ENCODE assay signal across 8 mouse cellular contexts in the genomic region with DNA sequence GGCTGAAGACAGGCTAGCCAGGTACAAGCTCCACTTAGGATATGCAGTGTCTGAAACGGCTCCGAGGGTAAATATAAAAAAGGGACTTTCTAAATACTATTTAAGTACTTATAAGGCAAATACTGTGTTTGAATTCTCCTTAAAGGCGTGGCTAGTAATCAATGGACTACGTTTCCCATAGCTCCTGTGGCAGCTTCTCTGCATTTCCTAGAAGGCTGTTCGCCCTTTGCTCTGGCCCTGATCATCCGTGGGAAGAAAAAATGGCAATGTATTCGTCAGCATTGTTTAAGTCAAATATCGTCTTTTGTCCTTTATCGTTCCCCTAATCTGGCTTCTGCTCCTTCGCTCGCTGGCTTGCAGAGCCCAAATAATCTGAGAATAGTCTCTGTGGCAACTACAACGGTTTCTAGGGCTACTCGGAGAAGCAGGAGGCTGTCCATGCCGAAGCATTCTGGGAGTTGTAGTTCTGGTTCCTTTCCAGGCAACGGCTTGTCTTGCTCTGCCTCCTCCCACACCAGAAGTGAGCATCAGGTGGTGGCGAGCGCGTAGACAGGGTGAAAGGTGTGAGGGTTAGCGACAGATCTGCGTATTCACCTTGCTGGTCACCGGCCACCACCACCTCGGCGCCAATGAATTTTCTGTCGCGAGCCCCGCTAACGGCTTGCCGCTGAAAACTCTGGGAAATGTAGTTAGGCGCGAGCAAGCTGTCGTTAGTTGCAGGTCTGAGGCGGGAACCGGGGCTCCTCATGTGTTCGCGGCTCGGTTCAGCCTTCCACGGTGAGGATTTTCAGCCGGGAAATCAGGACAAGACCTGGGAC. TPM values are rescaled to one million over a fixed set of nuclear protein-coding genes. Genes with fewer than 3 reads are reported as not detected.
DNase-seq lines count a peak whose midpoint lies in the region; ATAC-seq lines count a peak whose summit lies in the region.

No protein-coding gene starts in this region.

- peak overlapping the region; percentile 93 for H3K4me2 ChIP-seq in heart, embryonic 14.5 days (ENCODE audit: low read length)
- peak overlapping the region; percentile 83 for H3K4me2 ChIP-seq in liver, embryonic 11.5 days

- H3K9me3 ChIP-seq in heart, embryonic 14.5 days (ENCODE audit: control insufficient read depth, low read length): no peaks in the 10 kb centered on the region
- no peaks in the 10 kb centered on the region for H3K9me3 ChIP-seq in liver, embryonic 11.5 days (ENCODE audit: control insufficient read depth, low read length)

- peak overlapping the region; percentile 81 for H3K9ac ChIP-seq in heart, embryonic 14.5 days (ENCODE audit: low read length)
- peak overlapping the region; percentile 66 for H3K9ac ChIP-seq in liver, embryonic 11.5 days (ENCODE audit: low read depth, low read length)

- peak; percentile 78 for DNase-seq in kidney, postnatal 10 days
- DNase-seq in liver, embryonic 11.5 days (ENCODE audit: low spot score): peak; percentile 85
- DNase-seq in naive thymus-derived CD4-positive, alpha-beta T cell, adult 2 months (ENCODE audit: low read depth): peak; percentile 90
- peak; percentile 88 for DNase-seq in splenic B cell, adult 2 months (ENCODE audit: low read depth, low spot score)

- no peaks in the 10 kb centered on the region for H3K4me1 ChIP-seq in brown adipose tissue, adult 24 weeks (ENCODE audit: control insufficient read depth, insufficient read depth, insufficient read length, low read length)
- H3K4me1 ChIP-seq in heart, embryonic 14.5 days (ENCODE audit: control insufficient read depth in 2 of 2, insufficient read depth in 2 of 2, low read length in 2 of 2): peaks cover 5 to 6% of the 10 kb centered on the region in 2 experiments; a peak in 2 of 4 replicates
- H3K4me1 ChIP-seq in liver, embryonic 11.5 days (replicated peaks; ENCODE audit: control insufficient read depth, insufficient read depth, low read length): peaks cover 5% of the 10 kb centered on the region; the same call in 1 of the 2 replicates

- H3K27me3 ChIP-seq in heart, embryonic 14.5 days (ENCODE audit: control insufficient read depth, insufficient read depth, low read length): no peaks in the 10 kb centered on the region
- no peaks in the 10 kb centered on the region for H3K27me3 ChIP-seq in liver, embryonic 11.5 days (replicated peaks; ENCODE audit: control insufficient read depth, insufficient read depth, low read length)
- H3K27me3 ChIP-seq in splenic B cell, adult 2 months (ENCODE audit: control insufficient read depth, insufficient read depth, low read length, poor library complexity, severe bottlenecking): no peaks in the 10 kb centered on the region

- H3K36me3 ChIP-seq in heart, embryonic 14.5 days (ENCODE audit: control insufficient read depth, insufficient read depth, low read length): 0 out of 2 replicates have a peak, but pooled peaks cover under 1% of the 10 kb centered on the region
- no peaks in the 10 kb centered on the region for H3K36me3 ChIP-seq in liver, embryonic 11.5 days (ENCODE audit: control insufficient read depth, insufficient read depth, low read length)
- H3K36me3 ChIP-seq in splenic B cell, adult 2 months (ENCODE audit: control insufficient read depth, insufficient read depth, low read length, poor library complexity, severe bottlenecking): no peaks in the 10 kb centered on the region

- peak; percentile 98 for ATAC-seq in CD4-positive, CD25-positive, alpha-beta regulatory T cell, adult 4 months
- ATAC-seq in erythroid progenitor cell, adult 5-6 weeks (replicated peaks; ENCODE audit: low FRiP score, poor library complexity, severe bottlenecking): peak; percentile 97
- peak; percentile 77 for ATAC-seq in heart, embryonic 14.5 days (ENCODE audit: insufficient number of reproducible peaks, insufficient read depth, low FRiP score, low read depth)
- ATAC-seq in liver, embryonic 11.5 days (replicated peaks; ENCODE audit: low FRiP score): peak; percentile 89

- H3K27ac ChIP-seq in brown adipose tissue, adult 24 weeks (replicated peaks; ENCODE audit: low read depth, low read length): no peak overlapping the region
- H3K27ac ChIP-seq in heart, embryonic 14.5 days (replicated peaks in 1 of 2; ENCODE audit: control insufficient read depth in 1 of 2, insufficient read depth in 1 of 2, low read depth in 2 of 2, low read length in 2 of 2): no peak overlapping the region
- peak overlapping the region; percentile 46; the same call in 1 of the 2 replicates for H3K27ac ChIP-seq in liver, embryonic 11.5 days (ENCODE audit: low read depth, low read length)

- peak overlapping the region; percentile 87 for H3K4me3 ChIP-seq in brown adipose tissue, adult 24 weeks (ENCODE audit: insufficient read depth, low read depth, low read length)
- peak overlapping the region; percentile 63 to 70 for H3K4me3 ChIP-seq in heart, embryonic 14.5 days (ENCODE audit: control insufficient read depth in 1 of 2, insufficient read depth in 1 of 2, low read depth in 1 of 2, low read length in 2 of 2)
- H3K4me3 ChIP-seq in liver, embryonic 11.5 days (ENCODE audit: low read depth, low read length): peak overlapping the region; percentile 67

- WGBS in heart, embryonic 14.5 days: 3% methylated on average over 38 of the region's 38 CpGs
- 3% methylated on average over 38 of the region's 38 CpGs for WGBS in liver, embryonic 11.5 days

RNA-seq across cellular contexts. Expression of a gene that starts 10.9 kb away (rescaled TPM):
- polyA plus RNA-seq in CD4-positive, CD25-positive, alpha-beta regulatory T cell, adult 4 months (2017; shearing (Covaris generic)): 10 to 100 TPM; 12.5 to 14.1 TPM
- 13.4 and 14.6 TPM in 2 replicates for polyA plus RNA-seq in brown adipose tissue, adult 24 weeks (2012; ENCODE audit: insufficient read depth, insufficient read length, missing spikeins)
- 16.9 and 28.5 TPM in 2 replicates for total RNA-seq in erythroid progenitor cell, adult 5-6 weeks (2015; ENCODE audit: low replicate concordance)
- 0.15 and 0.39 TPM in 2 replicates for total RNA-seq in erythroid progenitor cell, adult 5-6 weeks (2017; ENCODE audit: low replicate concordance)
- polyA plus RNA-seq in heart, embryonic 14.5 days (2014; fragmentation: Nextera tagmentation; extraction: Ambion mirVana): 37.5 and 45.9 TPM in 2 replicates
- polyA plus RNA-seq in liver, embryonic 11.5 days (2014; fragmentation: Nextera tagmentation; extraction: Ambion mirVana): 28.5 and 32.4 TPM in 2 replicates

RNA-seq across cellular contexts. Expression of a gene that starts 34.2 kb away (rescaled TPM):
- 100 to 1,000 TPM; 390 to 404 TPM for polyA plus RNA-seq in CD4-positive, CD25-positive, alpha-beta regulatory T cell, adult 4 months (2017; shearing (Covaris generic))
- polyA plus RNA-seq in brown adipose tissue, adult 24 weeks (2012; ENCODE audit: insufficient read depth, insufficient read length, missing spikeins): 128 and 153 TPM in 2 replicates
- total RNA-seq in erythroid progenitor cell, adult 5-6 weeks (2015; ENCODE audit: low replicate concordance): 149 and 151 TPM in 2 replicates
- 75.7 and 75.9 TPM in 2 replicates for total RNA-seq in erythroid progenitor cell, adult 5-6 weeks (2017; ENCODE audit: low replicate concordance)
- 284 and 314 TPM in 2 replicates for polyA plus RNA-seq in heart, embryonic 14.5 days (2014; fragmentation: Nextera tagmentation; extraction: Ambion mirVana)
- 241 and 251 TPM in 2 replicates for polyA plus RNA-seq in liver, embryonic 11.5 days (2014; fragmentation: Nextera tagmentation; extraction: Ambion mirVana)

RNA-seq across cellular contexts. Expression of a gene that starts 35.9 kb away (rescaled TPM):
- under 1 TPM in 1 of 2 experiments, not detected in 1; 0.41 TPM for polyA plus RNA-seq in CD4-positive, CD25-positive, alpha-beta regulatory T cell, adult 4 months (2017; shearing (Covaris generic))
- polyA plus RNA-seq in brown adipose tissue, adult 24 weeks (2012; ENCODE audit: insufficient read depth, insufficient read length, missing spikeins): not detected in 2 replicates
- not detected in 2 replicates for total RNA-seq in erythroid progenitor cell, adult 5-6 weeks (2015; ENCODE audit: low replicate concordance)
- total RNA-seq in erythroid progenitor cell, adult 5-6 weeks (2017; ENCODE audit: low replicate concordance): not detected in 2 replicates
- polyA plus RNA-seq in heart, embryonic 14.5 days (2014; fragmentation: Nextera tagmentation; extraction: Ambion mirVana): 7.8 and 14.2 TPM in 2 replicates
- 9.1 and 9.8 TPM in 2 replicates for polyA plus RNA-seq in liver, embryonic 11.5 days (2014; fragmentation: Nextera tagmentation; extraction: Ambion mirVana)

RNA-seq across cellular contexts. Expression of a gene that starts 47.6 kb away (rescaled TPM):
- polyA plus RNA-seq in CD4-positive, CD25-positive, alpha-beta regulatory T cell, adult 4 months (2017; shearing (Covaris generic)): under 1 TPM in 1 of 2 experiments, not detected in 1; 0.34 TPM
- polyA plus RNA-seq in brown adipose tissue, adult 24 weeks (2012; ENCODE audit: insufficient read depth, insufficient read length, missing spikeins): 4.6 and 10.2 TPM in 2 replicates
- total RNA-seq in erythroid progenitor cell, adult 5-6 weeks (2015; ENCODE audit: low replicate concordance): 8.3 and 13.0 TPM in 2 replicates
- 4.2 and 4.5 TPM in 2 replicates for total RNA-seq in erythroid progenitor cell, adult 5-6 weeks (2017; ENCODE audit: low replicate concordance)
- 5.3 TPM in 2 replicates for polyA plus RNA-seq in heart, embryonic 14.5 days (2014; fragmentation: Nextera tagmentation; extraction: Ambion mirVana)
- polyA plus RNA-seq in liver, embryonic 11.5 days (2014; fragmentation: Nextera tagmentation; extraction: Ambion mirVana): 2.5 and 2.8 TPM in 2 replicates
